Mouse (Mus musculus) heart, postnatal 25 days (tissue): ENCODE data around the gene Papss1. TPM values are rescaled to one million over a fixed set of nuclear protein-coding genes. Genes with fewer than 3 reads are reported as not detected.

Experiments
- DNase-seq: peaks from one replicate; pipeline ENCODE4 v3.0.0; 2022; ENCODE audit warnings: low spot score
- intact Hi-C: fragments of 180-260 bp; cut with DNase I; formaldehyde crosslinking; loops from one replicate; pipeline ENCODE4 v1.15.1; 2025
- total RNA-seq, 2 experiments: library from RNA; stranded (reverse); gene quantifications; 2 replicates each; pipeline ENCODE4 v1.2.3; 2021

Gene Papss1
- total RNA-seq, 2 experiments from 2014 or later = 12.2 to 12.4 TPM

DNA sequence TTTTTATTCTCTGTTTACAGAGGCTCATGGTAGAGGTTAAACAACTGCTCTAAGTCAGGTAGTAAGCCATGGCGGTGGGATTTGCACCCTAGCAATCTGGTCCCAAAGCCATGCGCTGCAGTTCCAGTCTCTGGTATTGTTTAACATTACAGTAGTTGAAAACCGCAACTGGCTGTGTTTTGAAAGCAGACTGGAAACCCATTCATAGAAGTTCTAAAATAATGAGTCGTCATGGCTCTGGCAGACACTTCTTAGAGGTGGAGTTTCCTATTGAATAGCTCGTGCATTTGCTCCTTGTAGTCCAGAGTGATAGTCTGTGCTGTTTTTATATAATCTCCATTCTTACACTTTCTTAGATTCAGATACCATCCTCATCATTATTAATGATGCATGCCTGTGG, 63.7 kb downstream of the Papss1 start:
- DNase-seq = no peak
- intact Hi-C loops = no loop called here

DNA sequence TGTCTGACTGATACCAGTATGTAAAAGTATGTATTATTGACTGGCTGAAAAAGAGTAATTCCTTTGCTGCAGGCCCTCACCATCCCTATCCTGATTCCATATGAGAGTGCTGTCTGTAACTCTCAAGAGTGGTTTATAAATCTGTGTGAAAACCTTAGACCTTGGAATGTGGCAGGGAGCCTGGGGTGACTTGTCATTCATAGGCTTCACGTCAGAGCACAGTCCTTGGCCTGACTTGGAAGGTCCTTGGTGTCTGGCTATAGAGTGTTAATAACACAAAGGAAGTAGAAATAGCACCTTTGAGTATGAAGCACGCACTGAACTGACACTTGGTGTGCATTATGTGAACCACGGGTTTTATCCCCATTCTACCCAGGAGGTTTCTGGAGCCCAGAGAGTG, 64.4 kb downstream of the Papss1 start:
- no peak for DNase-seq
- intact Hi-C loops = no loop called here

DNA sequence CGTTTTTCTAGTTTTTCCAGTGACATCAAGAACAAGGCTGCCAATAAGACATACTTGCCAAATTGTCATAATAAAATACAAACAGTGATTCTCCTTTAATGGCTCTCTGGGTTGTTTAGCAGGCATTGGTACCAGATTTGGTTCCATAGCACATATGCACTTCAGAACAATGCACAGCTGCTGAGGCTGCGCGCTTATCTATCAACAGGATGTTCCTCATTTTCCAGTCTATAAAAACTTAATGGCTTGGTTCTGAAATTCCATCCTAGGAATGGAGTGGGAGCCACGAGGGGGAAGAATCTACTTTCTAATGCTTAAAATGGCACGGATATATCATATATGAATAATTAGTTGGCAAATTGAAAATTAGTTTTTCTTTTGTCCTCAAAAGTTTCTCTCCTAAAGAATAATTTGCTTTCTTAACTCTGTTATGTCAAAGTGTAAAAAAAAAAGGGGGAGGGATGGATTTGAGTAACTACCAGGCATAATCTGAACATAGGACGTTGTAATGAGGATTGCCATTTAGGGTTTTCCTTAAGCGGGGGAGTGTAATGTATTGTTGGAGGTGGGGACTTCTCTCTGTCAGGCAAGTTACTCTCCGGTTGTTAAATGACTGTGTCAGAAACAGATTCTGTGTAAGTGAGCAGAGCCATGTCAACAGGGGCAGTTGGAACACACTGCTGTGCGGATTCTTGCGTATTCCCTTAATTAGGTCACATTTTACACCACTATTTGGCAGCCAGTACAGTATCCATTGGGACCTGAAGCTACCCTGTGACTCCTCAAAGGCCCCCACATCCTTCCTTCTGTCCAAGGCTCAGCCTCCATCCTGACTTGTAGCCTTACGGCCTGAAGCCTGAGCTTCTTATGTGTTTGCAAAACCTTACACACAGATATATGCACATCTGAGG, 66.1 kb downstream of the Papss1 start:
- DNase-seq = no peak
- intact Hi-C loops = no loop called here

DNA sequence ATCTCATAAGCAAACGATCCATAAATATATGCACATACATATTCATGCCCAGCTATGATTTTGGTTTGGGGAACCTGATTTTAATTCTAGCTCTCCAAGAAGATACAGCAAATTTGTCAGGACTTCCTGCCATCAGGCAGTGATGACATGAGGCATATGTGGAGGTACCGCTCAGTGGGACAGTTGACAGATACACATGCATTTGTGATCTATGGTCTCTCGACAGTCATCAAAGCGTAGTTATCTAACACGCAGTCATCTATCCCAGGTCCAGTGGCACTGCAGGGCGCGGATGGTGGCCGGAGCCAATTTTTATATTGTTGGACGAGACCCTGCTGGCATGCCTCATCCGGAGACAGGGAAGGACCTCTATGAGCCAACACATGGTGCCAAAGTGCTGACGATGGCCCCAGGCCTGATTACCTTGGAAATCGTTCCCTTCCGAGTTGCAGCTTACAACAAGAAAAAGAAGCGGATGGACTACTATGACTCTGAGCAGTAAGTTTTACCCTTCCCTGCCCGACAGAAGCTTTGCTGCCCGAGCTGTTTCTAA, 66.8 kb downstream of the Papss1 start:
- intact Hi-C loops = no loop called here
- peak; percentile 29 for DNase-seq

DNA sequence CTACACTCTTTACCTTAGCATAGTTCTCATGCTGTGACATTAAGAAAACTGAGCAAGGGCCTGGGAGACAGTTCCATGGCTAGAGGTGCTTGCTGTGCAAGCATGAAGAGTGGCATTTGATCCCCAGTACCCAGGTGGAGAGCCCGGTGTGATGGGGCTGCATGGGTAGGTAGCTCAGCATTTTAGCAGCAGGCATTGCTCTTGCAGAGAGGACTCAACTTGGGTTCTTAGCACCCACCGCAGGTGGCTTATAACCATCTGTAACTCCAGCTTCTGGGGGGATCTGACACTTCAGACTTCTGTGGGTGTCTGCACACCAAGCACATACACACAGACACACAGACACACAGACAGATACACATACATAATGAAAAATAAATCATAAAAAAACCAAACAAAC, 69.5 kb downstream of the Papss1 start:
- intact Hi-C loops = no loop called here

DNA sequence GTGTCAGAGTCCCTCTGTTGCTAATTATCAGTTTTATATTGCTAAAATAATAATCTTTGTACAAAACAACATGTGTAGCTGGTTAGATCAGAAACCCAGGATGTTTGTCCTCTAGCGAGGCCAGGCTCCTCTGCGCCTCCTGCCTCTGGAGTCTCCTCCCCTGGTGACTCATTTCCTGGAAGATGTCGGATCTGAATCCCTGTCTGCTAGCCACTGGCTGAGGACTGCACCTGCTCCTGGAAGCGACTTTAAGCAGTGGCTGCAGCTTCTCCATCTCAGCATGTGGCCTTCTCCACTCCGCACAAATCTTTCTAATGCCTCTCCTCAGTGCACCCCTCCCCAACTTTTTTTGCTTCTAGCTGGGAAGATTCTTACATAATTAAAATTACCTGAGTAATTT, 71.6 kb downstream of the Papss1 start:
- DNase-seq = no peak
- intact Hi-C loops = no loop called here

More for the DNA sequence above, 69.5 kb downstream of the Papss1 start:
- no peak for DNase-seq

DNA sequence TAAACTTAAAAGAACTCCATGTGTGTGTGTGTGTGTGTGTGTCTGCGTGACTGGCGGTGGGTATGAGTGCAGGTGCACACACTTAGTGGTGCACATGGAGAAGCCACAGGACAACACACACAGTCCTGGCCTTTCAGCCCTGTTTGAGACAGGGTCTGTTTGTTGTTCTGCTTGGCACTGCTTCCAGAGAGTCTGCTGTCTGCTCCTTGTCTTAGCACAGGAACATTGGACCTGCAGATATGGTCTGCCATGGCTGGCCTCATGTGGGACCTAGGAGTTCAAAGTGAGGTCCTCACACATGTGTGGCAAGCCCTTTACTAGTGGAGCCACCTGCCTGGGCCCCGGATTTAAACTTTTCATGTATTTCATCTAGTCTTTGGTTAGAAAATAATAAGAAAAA, 72.4 kb downstream of the Papss1 start:
- DNase-seq = no peak
- intact Hi-C loops = no loop called here

DNA sequence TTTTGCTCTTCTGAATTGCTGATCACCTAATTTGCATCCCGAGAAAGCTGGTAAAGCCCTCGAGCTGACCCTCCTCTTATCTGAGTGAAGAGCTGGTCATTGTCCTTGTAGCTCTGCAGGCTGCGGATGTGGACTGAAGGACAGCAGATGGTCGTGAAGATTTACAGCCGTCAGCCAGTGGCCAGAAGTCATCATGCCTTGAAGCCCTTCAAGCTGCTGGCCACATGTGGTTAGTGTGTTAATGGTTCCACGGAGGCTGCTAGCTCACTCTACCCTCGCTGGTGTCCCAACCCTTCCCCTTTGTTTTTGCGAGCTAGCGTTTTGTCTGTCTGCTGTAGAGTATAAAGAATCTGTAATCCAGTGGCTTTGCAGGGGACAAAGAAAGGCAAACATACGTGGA, 73.1 kb downstream of the Papss1 start:
- no peak for DNase-seq
- intact Hi-C loops = no loop called here

DNA sequence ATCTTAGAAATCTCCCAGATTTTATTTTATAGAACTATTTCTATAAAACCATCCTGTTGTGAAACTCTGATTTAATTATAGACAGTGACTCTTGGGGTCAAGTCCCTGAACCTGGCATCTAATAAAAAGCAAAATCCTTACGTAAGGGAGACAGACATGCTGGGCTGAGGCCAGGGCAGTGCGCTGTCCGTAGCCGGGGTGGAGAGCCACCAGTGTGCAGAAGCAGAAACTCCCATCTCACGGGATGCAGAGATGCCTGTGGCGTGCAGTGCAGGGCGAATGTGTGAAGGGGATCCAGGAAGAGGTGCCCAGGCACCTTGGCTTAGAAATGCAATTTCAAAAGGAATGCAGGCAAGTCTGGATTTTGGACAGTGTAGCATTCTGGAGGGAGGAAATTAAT, 73.6 kb downstream of the Papss1 start:
- DNase-seq = no peak

DNA sequence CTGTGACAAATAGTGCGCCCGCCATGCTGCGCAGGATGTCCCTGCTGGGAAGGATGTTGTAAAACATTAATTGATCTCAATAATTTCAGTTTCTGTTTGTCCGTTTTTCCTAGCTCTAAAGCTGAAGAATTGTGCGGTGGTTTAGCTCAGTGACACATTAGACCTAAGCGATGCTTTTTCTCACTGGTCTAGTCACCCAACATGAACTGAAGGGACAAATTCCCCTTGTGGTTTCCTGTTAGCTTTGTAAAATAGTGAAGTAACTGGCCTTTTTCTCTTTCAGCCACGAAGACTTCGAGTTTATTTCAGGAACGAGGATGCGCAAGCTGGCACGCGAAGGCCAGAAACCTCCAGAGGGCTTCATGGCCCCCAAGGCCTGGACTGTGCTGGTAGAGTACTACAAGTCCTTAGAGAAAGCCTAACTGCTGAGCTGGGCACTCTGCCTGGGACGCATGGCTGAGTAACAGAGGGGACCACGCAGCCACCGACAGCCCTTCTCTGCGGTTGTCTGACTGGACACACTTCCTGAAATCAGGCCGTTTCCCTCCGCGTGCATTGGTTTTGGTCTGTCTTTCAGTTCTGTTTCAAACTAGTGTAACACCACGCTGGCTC, 78.2 kb downstream of the Papss1 start:
- DNase-seq = no peak
- intact Hi-C loops = no loop called here

More for the DNA sequence above, 73.6 kb downstream of the Papss1 start:
- intact Hi-C loops = no loop called here

DNA sequence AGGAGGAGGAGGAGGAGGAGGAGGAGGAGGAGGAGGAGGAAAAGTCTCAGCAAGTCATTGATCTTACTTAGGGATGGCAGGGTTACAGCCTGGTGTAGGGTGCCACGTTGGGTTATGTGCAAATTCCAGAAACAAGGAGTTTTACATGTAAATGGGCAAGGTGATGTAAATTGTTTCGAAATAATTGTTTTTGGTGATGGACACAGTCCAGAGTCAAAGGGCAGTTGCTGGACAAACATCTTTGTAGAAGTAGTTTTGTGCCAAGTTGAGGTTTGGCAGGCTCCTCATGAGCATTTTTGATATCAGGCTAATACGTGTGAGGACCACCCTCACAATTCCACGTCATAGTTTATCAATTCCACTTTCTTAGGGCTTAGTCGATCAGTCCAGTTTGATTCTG, 80.6 kb downstream of the Papss1 start:
- no peak for DNase-seq
- intact Hi-C loops = no loop called here

DNA sequence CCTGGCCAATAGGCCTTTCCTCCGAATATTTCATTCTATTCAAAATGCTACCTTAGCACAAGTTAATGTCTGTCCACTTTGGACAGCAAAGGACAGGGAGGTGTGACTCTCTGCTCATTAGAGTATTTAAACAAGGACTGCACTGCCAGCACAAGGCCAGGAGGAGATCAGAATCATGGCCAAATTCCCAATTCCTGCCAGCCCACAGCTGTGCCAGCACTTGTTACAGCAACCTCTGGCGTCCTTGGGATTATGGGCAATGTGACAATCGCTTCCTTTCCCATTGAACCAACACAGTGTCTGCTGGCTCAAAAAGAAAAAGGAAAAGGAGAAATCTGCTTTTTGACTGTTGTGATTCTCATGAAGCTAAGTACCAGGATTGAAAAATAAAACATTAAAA, 89.8 kb downstream of the Papss1 start:
- DNase-seq = no peak
- intact Hi-C loops = no loop called here

DNA sequence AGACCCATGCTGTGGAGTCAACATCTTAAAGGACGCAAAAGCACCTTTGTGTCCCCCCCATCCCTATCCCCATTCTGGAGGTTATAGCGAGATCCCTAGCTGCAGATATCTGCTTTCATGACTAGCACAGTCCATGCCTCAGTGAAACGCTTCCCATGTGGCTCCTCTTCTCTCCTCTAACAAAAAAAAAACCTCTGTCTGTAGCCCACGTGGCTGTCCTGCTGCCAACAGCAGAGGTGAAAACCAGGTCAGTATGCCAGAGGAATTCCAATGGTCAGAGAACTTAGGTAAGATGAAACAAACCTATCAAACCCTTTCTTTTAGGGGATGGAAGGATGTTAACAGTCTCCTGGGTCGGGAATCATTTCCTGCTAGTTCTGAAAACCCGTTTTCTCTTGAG, 91.5 kb downstream of the Papss1 start:
- DNase-seq = no peak
- intact Hi-C loops = no loop called here

DNA sequence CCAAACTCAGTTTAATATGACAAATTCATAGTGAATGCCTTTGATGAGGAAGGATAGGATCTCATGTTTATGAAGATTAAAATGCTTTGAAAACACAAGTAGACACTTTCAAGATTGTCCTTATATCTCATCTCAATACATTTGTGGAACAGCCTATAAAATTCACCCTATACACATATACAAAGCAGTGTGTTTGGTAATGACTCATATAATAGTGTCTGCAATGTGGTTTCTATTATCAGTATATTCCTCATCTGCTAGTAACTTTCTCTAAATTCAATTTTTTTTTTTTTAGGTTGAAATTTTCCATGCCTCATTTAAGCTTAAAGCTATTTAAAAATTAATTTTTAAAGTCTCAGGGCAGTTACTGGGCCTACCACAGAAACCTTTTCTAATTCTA, 95.6 kb downstream of the Papss1 start:
- intact Hi-C loops = no loop called here
- no peak for DNase-seq

DNA sequence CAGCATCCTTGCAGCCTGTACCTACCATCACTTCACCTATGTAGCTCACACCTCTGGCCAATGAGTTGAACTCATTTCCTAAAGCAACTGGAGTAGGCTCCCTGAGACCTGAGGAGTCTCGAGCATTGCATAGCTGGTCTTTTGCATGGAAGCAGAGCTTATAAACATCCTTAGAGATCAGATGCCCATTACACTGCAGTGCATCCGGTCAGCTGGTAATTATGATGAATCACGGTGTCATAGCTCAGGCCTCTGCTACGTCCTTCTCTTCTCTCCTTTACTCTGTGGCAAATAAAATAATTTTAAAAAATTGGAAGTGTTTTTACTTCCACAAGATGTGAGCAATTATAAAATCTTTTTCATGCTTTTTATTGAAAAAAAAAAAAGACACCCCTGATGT, 96.1 kb downstream of the Papss1 start:
- intact Hi-C loops = no loop called here
- no peak for DNase-seq

DNA sequence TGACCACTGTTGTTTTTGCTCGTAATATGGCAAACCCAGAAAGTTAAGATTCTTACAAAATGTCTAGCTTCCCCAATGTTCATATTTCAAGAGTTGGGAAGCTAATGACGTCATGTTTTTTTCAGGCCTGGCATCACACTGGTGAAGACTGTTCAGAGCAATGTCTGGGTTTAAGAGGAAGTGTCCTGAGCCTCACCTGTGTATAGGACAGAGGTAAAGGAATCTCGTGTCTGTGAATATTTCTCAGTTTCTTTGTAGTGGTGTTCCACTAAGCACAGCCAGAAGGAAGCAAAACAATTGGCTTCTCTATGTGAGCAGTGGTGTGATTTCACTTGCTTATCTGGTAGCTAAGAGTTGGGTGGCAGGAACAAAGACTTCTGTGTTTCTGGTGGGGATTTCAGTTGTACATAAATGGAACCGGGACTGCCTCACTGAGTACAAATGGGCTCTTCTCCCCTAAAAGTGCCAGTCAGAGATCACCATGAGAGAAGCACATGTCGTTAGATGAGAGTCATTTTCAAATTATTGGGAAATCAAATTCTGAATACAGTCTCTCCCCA, 98.1 kb downstream of the Papss1 start:
- no peak for DNase-seq
- intact Hi-C loops = no loop called here

DNA sequence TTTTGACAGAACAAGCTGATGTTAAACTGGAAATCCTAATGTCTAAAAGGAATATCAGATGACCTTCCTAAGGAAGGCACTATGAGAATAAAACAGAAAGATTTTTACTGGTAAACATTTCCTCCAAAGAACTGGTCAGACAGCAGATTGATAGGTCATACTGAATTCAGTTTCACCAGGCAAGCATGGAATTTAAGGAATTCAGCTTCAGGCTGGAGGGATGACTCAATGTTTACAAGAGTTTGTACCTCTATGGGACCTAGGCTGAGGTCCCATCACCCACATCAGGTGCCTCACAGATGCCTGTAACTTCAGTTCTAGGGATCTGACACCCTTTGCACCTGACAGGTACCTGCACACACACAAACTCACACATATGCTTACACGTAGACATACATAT, 105.3 kb downstream of the Papss1 start:
- intact Hi-C loops = no loop called here
- DNase-seq = no peak

DNA sequence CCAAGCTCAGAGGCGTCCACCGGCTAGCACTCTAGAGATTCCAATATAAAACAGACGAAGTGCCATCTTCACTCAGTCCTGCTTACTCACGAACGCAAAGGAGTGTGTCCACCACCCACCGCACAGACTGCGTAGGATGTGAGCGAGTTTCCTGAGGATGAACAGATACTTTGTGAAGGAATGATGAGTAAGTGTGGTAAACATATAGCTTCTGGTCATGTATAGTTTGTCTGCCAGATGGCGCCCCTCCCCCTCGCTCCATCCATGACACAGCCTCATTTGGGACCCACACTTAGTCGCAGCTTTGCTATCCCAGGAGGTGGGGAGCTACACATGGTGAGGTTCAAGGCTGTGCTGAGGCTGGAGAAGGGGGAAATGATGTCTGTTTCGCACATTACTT, 121.5 kb downstream of the Papss1 start:
- DNase-seq = no peak
- intact Hi-C loops = no loop called here

DNA sequence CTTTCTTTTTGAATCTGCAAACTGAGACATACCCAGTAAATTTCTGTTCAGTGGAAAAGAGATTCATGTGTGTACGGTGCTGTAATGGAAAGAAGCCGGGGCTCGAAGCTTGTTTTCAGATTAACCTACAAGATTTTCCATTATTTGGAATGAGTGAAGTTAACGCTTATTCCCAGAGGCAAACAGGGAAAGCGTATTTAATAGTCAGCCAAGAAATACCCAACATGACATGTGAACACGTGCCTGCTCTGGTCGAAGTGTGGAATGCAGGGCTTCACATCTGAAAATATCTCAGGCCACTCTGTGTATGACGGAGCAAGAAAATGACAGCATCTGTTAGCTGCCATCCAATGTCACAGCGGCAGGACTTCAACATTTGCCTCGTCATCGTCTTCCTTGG, 125.4 kb downstream of the Papss1 start:
- DNase-seq = no peak
- intact Hi-C loops = no loop called here

DNA sequence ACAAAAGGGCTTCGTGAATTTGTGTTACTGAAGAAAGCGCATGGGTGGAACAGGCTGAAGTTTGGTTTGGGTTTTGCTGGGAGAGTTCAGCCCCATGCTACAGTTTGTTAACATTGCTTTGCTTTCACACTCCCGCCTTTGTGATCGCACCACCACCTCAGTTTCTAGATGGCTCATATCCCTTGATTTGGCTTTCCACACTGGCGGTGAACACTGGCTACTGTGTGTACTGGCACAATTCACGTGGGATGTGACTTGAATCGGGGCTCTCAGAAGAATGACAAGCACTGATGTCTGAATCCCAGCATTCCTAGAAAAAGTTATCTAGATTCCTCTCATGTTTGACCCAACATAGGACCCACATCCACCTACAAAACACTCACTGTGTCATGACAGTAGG, 126.0 kb downstream of the Papss1 start:
- DNase-seq = no peak
- intact Hi-C loops = no loop called here

DNA sequence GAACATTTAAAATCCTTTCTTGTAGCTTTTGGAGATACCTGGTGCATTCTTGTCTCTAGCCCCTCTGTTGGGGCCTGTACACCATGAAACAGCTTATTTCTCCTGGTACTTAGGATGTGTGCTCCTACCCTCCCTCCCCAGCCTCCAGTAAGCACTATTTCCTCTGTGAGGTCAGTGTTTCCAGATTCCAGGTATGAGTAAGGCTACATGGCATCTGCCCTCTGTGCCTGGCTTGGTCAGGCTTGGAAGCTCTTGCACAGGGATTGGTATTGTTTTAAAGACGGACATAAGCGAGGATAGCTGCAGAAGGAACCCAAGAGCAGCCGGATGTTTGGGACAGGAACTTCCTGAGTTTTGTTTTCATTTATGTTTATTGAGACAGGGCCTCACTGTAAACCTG, 126.6 kb downstream of the Papss1 start:
- DNase-seq = no peak
- intact Hi-C loops = no loop called here
